Mouse (Mus musculus): ENCODE data around the gene Atxn10. TPM values are rescaled to one million over a fixed set of nuclear protein-coding genes. Genes with fewer than 3 reads are reported as not detected.

Atxn10 gene
- total and polyA plus RNA-seq, 2 experiments from 2014 or later: 311 to 536 TPM

- 70% methylated on average over 6 of the region's 6 CpGs for WGBS
- H3K36me3 ChIP-seq (ENCODE audit: insufficient read depth): 0 out of 2 replicates have a peak, but pooled peaks cover 5% of the 10 kb centered on the region
- H3K4me2 ChIP-seq (ENCODE audit: low read depth): no peak overlapping the region
- H3K27ac ChIP-seq (ENCODE audit: low read depth, low read length): no peak overlapping the region
- H3K4me3 ChIP-seq (ENCODE audit: low read depth, low read length): no peak overlapping the region
- H3K27me3 ChIP-seq (ENCODE audit: insufficient read depth, low read length): no peaks in the 10 kb centered on the region
- no peak for TF ChIP-seq CTCF (IDR thresholded peaks at IDR 0.05; ENCODE audit: low read depth)
- 0 out of 2 replicates have a peak, but pooled peaks cover 6% of the 10 kb centered on the region for H3K4me1 ChIP-seq (ENCODE audit: insufficient read depth)
- no peaks in the 10 kb centered on the region for H3K9me3 ChIP-seq (ENCODE audit: low read length)
- ATAC-seq: no peak
- DNase-seq: no peak
- no peak overlapping the region for H3K9ac ChIP-seq
Measured at GRCm38 (mm10) chr15:85409836-85410235, 73.8 kb downstream of the Atxn10 start.

- Histone ChIP-seq H3K27ac (ENCODE audit: low read depth, low read length) (no peak overlapping the region), H3K4me2 (ENCODE audit: low read depth) (no peak overlapping the region), H3K4me1 (ENCODE audit: insufficient read depth) (0 out of 2 replicates have a peak, but pooled peaks cover 1% of the 10 kb centered on the region), H3K36me3 (ENCODE audit: insufficient read depth) (peaks cover 7% of the 10 kb centered on the region; the same call in 1 of the 2 replicates), H3K9ac (no peak overlapping the region), H3K4me3 (ENCODE audit: low read depth, low read length) (no peak overlapping the region), H3K27me3 (ENCODE audit: insufficient read depth, low read length) (no peaks in the 10 kb centered on the region), H3K9me3 (ENCODE audit: low read length) (no peaks in the 10 kb centered on the region)
- no peak for DNase-seq
- no peak for TF ChIP-seq CTCF (IDR thresholded peaks at IDR 0.05; ENCODE audit: low read depth)
- no peak for ATAC-seq
- WGBS: 96% methylated on average over 2 of the region's 2 CpGs
Measured at GRCm38 (mm10) chr15:85414620-85415019, 78.6 kb downstream of the Atxn10 start.

- Histone ChIP-seq H3K36me3 (ENCODE audit: insufficient read depth) (peaks cover 5% of the 10 kb centered on the region; the same call in 1 of the 2 replicates), H3K4me2 (ENCODE audit: low read depth) (no peak overlapping the region), H3K9ac (no peak overlapping the region), H3K27me3 (ENCODE audit: insufficient read depth, low read length) (no peaks in the 10 kb centered on the region), H3K9me3 (ENCODE audit: low read length) (no peaks in the 10 kb centered on the region), H3K4me3 (ENCODE audit: low read depth, low read length) (no peak overlapping the region), H3K4me1 (ENCODE audit: insufficient read depth) (0 out of 2 replicates have a peak, but pooled peaks cover 3% of the 10 kb centered on the region), H3K27ac (ENCODE audit: low read depth, low read length) (no peak overlapping the region)
- TF ChIP-seq CTCF (IDR thresholded peaks at IDR 0.05; ENCODE audit: low read depth): no peak
- 72% methylated on average over 2 of the region's 2 CpGs for WGBS
- DNase-seq (no peak), ATAC-seq (no peak)
Measured at GRCm38 (mm10) chr15:85420686-85421085, 84.6 kb downstream of the Atxn10 start.

GRCm38 (mm10) chr15:85424197-85424596 is 88.2 kb downstream of the Atxn10 start:
- Histone ChIP-seq H3K4me2 (ENCODE audit: low read depth) (no peak overlapping the region), H3K9ac (no peak overlapping the region), H3K27ac (ENCODE audit: low read depth, low read length) (no peak overlapping the region), H3K36me3 (ENCODE audit: insufficient read depth) (no peaks in the 10 kb centered on the region), H3K4me1 (ENCODE audit: insufficient read depth) (0 out of 2 replicates have a peak, but pooled peaks cover 3% of the 10 kb centered on the region), H3K27me3 (ENCODE audit: insufficient read depth, low read length) (no peaks in the 10 kb centered on the region), H3K9me3 (ENCODE audit: low read length) (no peaks in the 10 kb centered on the region), H3K4me3 (ENCODE audit: low read depth, low read length) (no peak overlapping the region)
- WGBS: 62% methylated on average over 3 of the region's 3 CpGs
- DNase-seq: no peak
- no peak for ATAC-seq
- TF ChIP-seq CTCF (IDR thresholded peaks at IDR 0.05; ENCODE audit: low read depth): no peak

GRCm38 (mm10) chr15:85428140-85428539 is 92.1 kb downstream of the Atxn10 start:
- DNase-seq: no peak
- Histone ChIP-seq H3K27me3 (ENCODE audit: insufficient read depth, low read length) (no peaks in the 10 kb centered on the region), H3K4me3 (ENCODE audit: low read depth, low read length) (no peak overlapping the region), H3K9me3 (ENCODE audit: low read length) (no peaks in the 10 kb centered on the region), H3K9ac (no peak overlapping the region), H3K4me2 (ENCODE audit: low read depth) (no peak overlapping the region), H3K4me1 (ENCODE audit: insufficient read depth) (0 out of 2 replicates have a peak, but pooled peaks cover 3% of the 10 kb centered on the region), H3K27ac (ENCODE audit: low read depth, low read length) (no peak overlapping the region), H3K36me3 (ENCODE audit: insufficient read depth) (no peaks in the 10 kb centered on the region)
- no peak for ATAC-seq
- WGBS: 69% methylated on average over 6 of the region's 6 CpGs
- TF ChIP-seq CTCF (IDR thresholded peaks at IDR 0.05; ENCODE audit: low read depth): no peak

- no peak for TF ChIP-seq CTCF (IDR thresholded peaks at IDR 0.05; ENCODE audit: low read depth)
- Histone ChIP-seq H3K4me1 (ENCODE audit: insufficient read depth) (no peaks in the 10 kb centered on the region), H3K27me3 (ENCODE audit: insufficient read depth, low read length) (no peaks in the 10 kb centered on the region), H3K36me3 (ENCODE audit: insufficient read depth) (peaks cover 22% of the 10 kb centered on the region), H3K27ac (ENCODE audit: low read depth, low read length) (no peak overlapping the region), H3K9ac (no peak overlapping the region), H3K9me3 (ENCODE audit: low read length) (no peaks in the 10 kb centered on the region), H3K4me3 (ENCODE audit: low read depth, low read length) (no peak overlapping the region), H3K4me2 (ENCODE audit: low read depth) (no peak overlapping the region)
- ATAC-seq: no peak
- DNase-seq: no peak
- WGBS: 89% methylated on average over 3 of the region's 3 CpGs
Measured at GRCm38 (mm10) chr15:85442568-85442967, 106.5 kb downstream of the Atxn10 start.

GRCm38 (mm10) chr15:85446652-85447051 is 110.6 kb downstream of the Atxn10 start:
- H3K4me1 ChIP-seq (ENCODE audit: insufficient read depth): no peaks in the 10 kb centered on the region
- no peak overlapping the region for H3K4me2 ChIP-seq (ENCODE audit: low read depth)
- ATAC-seq (no peak), DNase-seq (no peak)
- no peak overlapping the region for H3K4me3 ChIP-seq (ENCODE audit: low read depth, low read length)
- no peak for TF ChIP-seq CTCF (IDR thresholded peaks at IDR 0.05; ENCODE audit: low read depth)
- H3K27me3 ChIP-seq (ENCODE audit: insufficient read depth, low read length): no peaks in the 10 kb centered on the region
- no peak overlapping the region for H3K9ac ChIP-seq
- H3K27ac ChIP-seq (ENCODE audit: low read depth, low read length): no peak overlapping the region
- no peaks in the 10 kb centered on the region for H3K9me3 ChIP-seq (ENCODE audit: low read length)
- 77% methylated on average over 3 of the region's 3 CpGs for WGBS
- peaks cover 15% of the 10 kb centered on the region for H3K36me3 ChIP-seq (ENCODE audit: insufficient read depth)
